Mouse (Mus musculus) MEL (cell line): Measurements from ENCODE around the gene Ccl9. TPM values are rescaled to one million over a fixed set of nuclear protein-coding genes. Genes with fewer than 3 reads are reported as not detected.

ENCODE experiments used
- DNase-seq: peaks from one replicate; pipeline ENCODE4 v3.0.0; 2011; ENCODE audit warnings: low read depth, low spot score
- H3K27ac ChIP-seq: 2 replicates; pipeline ENCODE4 v1.5.1; 2012; ENCODE audit warnings: low read depth, mild to moderate bottlenecking, control low read depth, low read length, moderate library complexity; ENCODE audit not compliant: control insufficient read depth
- H3K27me3 ChIP-seq, 2 experiments: fragments of 150-350 bp in 1 of 2; sonication (generic) in 1 of 2; 2 replicates each; pipeline ENCODE4 v1.6.1; 2012; ENCODE audit warnings: low read length in 2 of 2, mild to moderate bottlenecking in 2 of 2, improper control_type of control experiment in 1 of 2, moderate library complexity in 1 of 2; ENCODE audit not compliant: insufficient read depth in 2 of 2, control insufficient read depth in 1 of 2
- H3K36me3 ChIP-seq, 2 experiments: 2 replicates each; pipeline ENCODE4 v1.6.1; 2012 to 2014; ENCODE audit warnings: low read length in 2 of 2, improper control_type of control experiment in 1 of 2, inconsistent platforms in 1 of 2, mild to moderate bottlenecking in 1 of 2; ENCODE audit not compliant: insufficient read depth in 2 of 2, control insufficient read depth in 1 of 2
- H3K4me1 ChIP-seq, 2 experiments: fragments of 150-350 bp in 1 of 2; sonication (generic) in 1 of 2; 2 replicates each; pipeline ENCODE4 v1.6.1; 2012; ENCODE audit warnings: low read length in 2 of 2, improper control_type of control experiment in 1 of 2, mild to moderate bottlenecking in 1 of 2; ENCODE audit not compliant: insufficient read depth in 2 of 2, control insufficient read depth in 1 of 2
- H3K4me3 ChIP-seq, 2 experiments: fragments of 150-350 bp in 1 of 2; sonication (generic) in 1 of 2; 2 replicates each; pipeline ENCODE4 v1.5.1; 2012; ENCODE audit warnings: low read depth in 2 of 2, low read length in 2 of 2, mild to moderate bottlenecking in 2 of 2, moderate library complexity in 2 of 2, control low read depth in 1 of 2, improper control_type of control experiment in 1 of 2; ENCODE audit not compliant: control insufficient read depth in 1 of 2, insufficient read depth in 1 of 2
- H3K79me2 ChIP-seq: 2 replicates; pipeline ENCODE4 v1.6.1; 2012; ENCODE audit warnings: mild to moderate bottlenecking, low read length, moderate library complexity; ENCODE audit not compliant: control insufficient read depth, poor library complexity, insufficient read depth
- H3K9ac ChIP-seq: 2 replicates; pipeline ENCODE4 v1.6.1; 2012; ENCODE audit warnings: low read depth, mild to moderate bottlenecking, control low read depth, low read length, moderate library complexity; ENCODE audit not compliant: control insufficient read depth, poor library complexity, severe bottlenecking
- H3K9me3 ChIP-seq: fragments of 150-350 bp; sonication (generic); replicated peaks from 2 replicates; pipeline ENCODE4 v1.6.1; 2012; ENCODE audit warnings: mild to moderate bottlenecking, low read length, improper control_type of control experiment, moderate library complexity; ENCODE audit not compliant: insufficient read depth
- BHLHE40 ChIP-seq: IDR thresholded peaks from 2 replicates; pipeline ENCODE4 v1.6.1; 2012; ENCODE audit warnings: low read depth, mild to moderate bottlenecking, inconsistent platforms, low read length, improper control_type of control experiment, borderline replicate concordance
- CHD1 ChIP-seq: IDR thresholded peaks from 2 replicates; pipeline ENCODE4 v1.6.1; 2012; ENCODE audit warnings: low read depth, mild to moderate bottlenecking, inconsistent platforms, low read length, improper control_type of control experiment
- CHD2 ChIP-seq: IDR thresholded peaks from 2 replicates; pipeline ENCODE4 v1.6.1; 2011; ENCODE audit warnings: low read length, improper control_type of control experiment
- ELF1 ChIP-seq: IDR thresholded peaks from 2 replicates; pipeline ENCODE4 v1.6.1; 2014; ENCODE audit warnings: low read depth, mild to moderate bottlenecking, inconsistent platforms, low read length, improper control_type of control experiment, moderate library complexity
- GABPA ChIP-seq: IDR thresholded peaks from 2 replicates; pipeline ENCODE4 v1.6.1; 2012; ENCODE audit warnings: low read depth, mild to moderate bottlenecking, inconsistent platforms, low read length, improper control_type of control experiment, moderate library complexity
- GATA1 ChIP-seq: IDR thresholded peaks from 2 replicates; pipeline ENCODE4 v1.6.1; 2011; ENCODE audit warnings: low read depth, low read length, improper control_type of control experiment
- HCFC1 ChIP-seq: IDR thresholded peaks from 2 replicates; pipeline ENCODE4 v1.6.1; 2012; ENCODE audit warnings: low read depth, mild to moderate bottlenecking, inconsistent platforms, low read length, improper control_type of control experiment, moderate library complexity
- JUND ChIP-seq: IDR thresholded peaks from 2 replicates; pipeline ENCODE4 v1.6.1; 2011; ENCODE audit warnings: low read depth, mild to moderate bottlenecking, improper control_type of control experiment, low read length
- KAT2A ChIP-seq: conservative IDR thresholded peaks from 2 replicates; pipeline ENCODE4 v1.6.1; 2012; ENCODE audit warnings: low read depth, low read length, improper control_type of control experiment, inconsistent platforms
- MAFK ChIP-seq: IDR thresholded peaks from 2 replicates; pipeline ENCODE4 v1.6.1; 2011; ENCODE audit warnings: low read depth, mild to moderate bottlenecking, low read length, improper control_type of control experiment, borderline replicate concordance
- MAX ChIP-seq: IDR thresholded peaks from 2 replicates; pipeline ENCODE4 v1.6.1; 2011; ENCODE audit warnings: low read length, improper control_type of control experiment
- MXI1 ChIP-seq: IDR thresholded peaks from 2 replicates; pipeline ENCODE4 v1.6.1; 2011; ENCODE audit warnings: mild to moderate bottlenecking, low read depth, low read length, improper control_type of control experiment
- MYB ChIP-seq: IDR thresholded peaks from 2 replicates; pipeline ENCODE4 v1.6.1; 2011; ENCODE audit warnings: mild to moderate bottlenecking, low read depth, low read length, improper control_type of control experiment
- MYC ChIP-seq: IDR thresholded peaks from 2 replicates; pipeline ENCODE4 v1.6.1; 2011; ENCODE audit warnings: low read depth, mild to moderate bottlenecking, low read length, improper control_type of control experiment, moderate library complexity
- NRF1 ChIP-seq: IDR thresholded peaks from 2 replicates; pipeline ENCODE4 v1.6.1; 2014; ENCODE audit warnings: low read depth, mild to moderate bottlenecking, inconsistent platforms, low read length, improper control_type of control experiment, moderate library complexity; ENCODE audit not compliant: poor library complexity, insufficient read depth, severe bottlenecking
- RAD21 ChIP-seq: IDR thresholded peaks from 2 replicates; pipeline ENCODE4 v1.6.1; 2011; ENCODE audit warnings: mild to moderate bottlenecking, low read depth, low read length, improper control_type of control experiment
- RCOR1 ChIP-seq: IDR thresholded peaks from 2 replicates; pipeline ENCODE4 v1.6.1; 2012; ENCODE audit warnings: low read depth, mild to moderate bottlenecking, inconsistent platforms, low read length, improper control_type of control experiment
- TAL1 ChIP-seq: IDR thresholded peaks from 2 replicates; pipeline ENCODE4 v1.6.1; 2012; ENCODE audit warnings: mild to moderate bottlenecking, inconsistent platforms, low read length, moderate library complexity, mixed read lengths
- TBP ChIP-seq: IDR thresholded peaks from 2 replicates; pipeline ENCODE4 v1.8.0; 2011; ENCODE audit warnings: low read depth, low read length, improper control_type of control experiment
- ZKSCAN1 ChIP-seq: IDR thresholded peaks from 2 replicates; pipeline ENCODE4 v1.6.1; 2012; ENCODE audit warnings: low read depth, mild to moderate bottlenecking, inconsistent platforms, low read length, improper control_type of control experiment, moderate library complexity
- polyA plus RNA-seq, 2 experiments: library from polyadenylated mRNA; stranded (reverse) in 1 of 2; unstranded in 1 of 2; fragments of >175 nt in 1 of 2; fragments of >200 nt in 1 of 2; gene quantifications; 2 replicates each; pipeline versions ENCODE4 v1.2.1 to v1.2.4; 2012; ENCODE audit warnings: low replicate concordance in 2 of 2, low read depth in 1 of 2; ENCODE audit not compliant: insufficient read length in 2 of 2, insufficient read depth in 1 of 2, missing spikeins in 1 of 2
- total RNA-seq: library from RNA; depleted of rRNA; stranded (reverse); fragments of 300-350 nt; gene quantifications from 2 replicates; pipeline ENCODE4 v1.2.3, GENCODE M21; 2012

Ccl9 gene
- total and polyA plus RNA-seq, 3 experiments: 0.62 to 1.7 TPM; not detected in 1

DNA sequence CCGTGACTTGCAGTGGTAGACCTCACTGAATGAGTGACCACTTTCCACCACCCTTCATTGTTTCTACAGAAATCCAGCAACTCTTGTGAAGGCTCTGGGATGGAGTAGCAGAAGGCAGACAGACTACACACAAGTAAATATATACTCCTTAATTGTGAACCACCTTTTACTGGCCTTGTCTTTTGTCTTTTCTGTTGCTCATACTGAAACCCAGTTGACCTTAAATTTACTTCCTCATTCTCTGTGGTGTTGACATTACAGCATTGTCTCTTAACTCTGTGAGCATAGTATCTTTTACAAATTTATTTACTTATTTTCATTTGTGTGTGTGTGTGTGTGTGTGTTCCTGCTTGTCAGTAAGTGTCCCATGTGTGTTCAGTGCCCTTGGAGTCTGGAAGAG lies 45.2 kb downstream of the Ccl9 start:
- no peak overlapping the region for H3K27ac ChIP-seq
- peak; percentile 36 for DNase-seq
- no peak overlapping the region for H3K4me3 ChIP-seq
- 0 out of 4 replicates have a peak, but pooled peaks cover 0 to 3% of the 10 kb centered on the region in 2 experiments for H3K4me1 ChIP-seq
- H3K9ac ChIP-seq: no peak overlapping the region
- no peaks in the 10 kb centered on the region for H3K36me3 ChIP-seq
- H3K27me3 ChIP-seq: no peaks in the 10 kb centered on the region; a peak in 1 of 4 replicates
- TF ChIP-seq ZKSCAN1: no peak
- TF ChIP-seq RAD21: no peak
- TF ChIP-seq MAX: no peak
- no peak for TF ChIP-seq KAT2A
- no peak for TF ChIP-seq NRF1
- TF ChIP-seq MYC: no peak
- no peaks in the 10 kb centered on the region for H3K9me3 ChIP-seq
- H3K79me2 ChIP-seq: no peaks in the 10 kb centered on the region

DNA sequence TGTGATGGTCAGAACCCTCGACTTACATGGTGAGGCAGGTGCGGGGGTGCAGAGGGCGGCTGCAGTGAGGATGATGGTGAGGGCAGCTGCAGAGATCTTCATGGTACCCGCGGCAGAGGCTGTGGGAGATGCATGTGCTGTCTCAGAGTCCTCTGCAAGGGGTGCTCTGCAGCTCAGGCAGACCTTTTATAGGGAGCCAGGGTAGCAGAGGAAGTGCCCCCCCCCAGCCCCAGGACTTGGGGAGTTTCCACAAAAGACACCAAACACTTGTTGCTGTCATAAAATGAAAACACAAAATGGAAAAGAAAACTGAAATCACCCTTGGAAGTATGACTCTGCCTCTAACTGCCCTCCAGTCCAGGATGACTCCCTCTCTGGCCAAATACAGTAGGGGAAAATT lies 48.1 kb downstream of the Ccl9 start, which contains the start of gene Ccl5:
TSS of gene Ccl5 (minus strand) at position 159 of the 400 bp plus-strand sequence.
- Histone ChIP-seq H3K4me3 (no peak within 1 kb of the TSS), H3K27ac (no peak within 1 kb of the TSS), H3K4me1 (no peaks in the 10 kb centered on the region), H3K36me3 (no peaks in the 10 kb centered on the region), H3K9me3 (no peaks in the 10 kb centered on the region), H3K79me2 (no peaks in the 10 kb centered on the region), H3K27me3 (peaks cover 0 to 4% of the 10 kb centered on the region in 2 experiments; a peak in 1 of 4 replicates), H3K9ac (no peak within 1 kb of the TSS)
- DNase-seq: no peak
- TF ChIP-seq GATA1 (no peak), MYB (no peak), JUND (no peak), TBP (no peak), HCFC1 (no peak), TAL1 (no peak), CHD1 (no peak), BHLHE40 (no peak), ELF1 (no peak), RCOR1 (no peak), CHD2 (no peak), MAFK (no peak), ZKSCAN1 (no peak), RAD21 (no peak), GABPA (no peak), MXI1 (no peak)
- TF ChIP-seq, all 39 proteins: peak for 0
